Mouse (Mus musculus) megakaryocyte, embryonic 14.5 days (primary cell): ENCODE data around the gene Misp.

Experiments
- FLI1 ChIP-seq: IDR thresholded peaks from 2 replicates; pipeline ENCODE4 v1.6.1; 2012; ENCODE audit warnings: low read length, inconsistent platforms, mixed read lengths
- GATA1 ChIP-seq: IDR thresholded peaks from 3 replicates; pipeline ENCODE4 v1.6.1; 2012; ENCODE audit warnings: mixed read lengths, low read length, inconsistent platforms, borderline replicate concordance

- TF ChIP-seq FLI1 = no peak
- no peak for TF ChIP-seq GATA1
Measured at GRCm38 (mm10) chr10:79862049-79862788, 41.4 kb downstream of the Misp start.
